Mouse (Mus musculus): ENCODE measurements around the gene Dis3l2.

Gene Dis3l2

DNA sequence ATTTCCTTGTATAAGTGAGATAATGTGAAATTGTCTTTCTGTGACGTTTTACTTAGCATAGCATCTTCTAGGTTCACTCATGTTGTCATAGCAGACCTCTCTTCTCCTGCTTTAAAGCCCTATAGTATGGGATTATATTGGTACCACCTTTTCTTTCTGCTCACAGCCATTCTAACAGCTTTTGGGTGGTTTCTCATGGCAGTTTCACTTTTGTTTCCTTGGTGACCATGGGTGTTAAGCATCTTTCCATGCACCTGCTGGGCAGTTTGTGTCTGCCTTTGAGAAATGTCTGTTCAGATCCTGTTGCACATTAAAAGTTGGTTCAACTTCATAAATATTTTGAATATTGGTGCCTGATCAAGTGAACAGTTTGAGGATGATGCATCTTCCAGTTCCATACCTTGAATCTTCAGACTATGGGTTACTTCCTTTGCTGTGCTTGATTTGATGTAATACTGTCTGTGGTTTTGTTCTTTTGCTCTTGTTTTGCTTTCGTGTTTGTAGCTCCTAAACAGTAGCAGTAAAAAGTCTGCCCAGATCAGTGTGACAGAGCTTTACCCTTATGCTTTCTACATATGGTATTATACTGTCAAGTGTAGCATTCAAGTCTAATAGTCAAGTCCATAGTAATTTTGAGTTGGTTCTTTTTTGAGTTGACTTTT is 29.7 kb downstream of the Dis3l2 start:
- no peak for DNase-seq (ENCODE audit: low spot score)

DNA sequence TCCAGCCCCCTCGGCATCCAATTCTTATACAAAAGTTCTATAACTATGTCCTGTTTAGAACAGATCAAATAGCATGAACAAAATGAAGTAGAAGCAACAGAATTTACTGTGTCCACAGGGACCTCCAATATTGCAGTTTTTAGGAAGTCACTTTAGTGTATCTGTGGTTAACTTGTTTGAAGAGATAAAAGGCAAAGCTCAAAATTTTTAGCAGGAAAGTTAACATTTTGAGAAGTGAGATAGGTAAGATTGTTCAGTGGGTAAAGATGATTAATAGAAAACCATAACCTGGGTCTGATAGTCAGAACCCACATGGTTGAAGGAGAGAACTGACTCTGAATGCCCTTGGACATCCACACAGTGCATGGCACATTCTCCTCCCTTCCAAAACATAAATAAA is 32.8 kb downstream of the Dis3l2 start:
- DNase-seq (ENCODE audit: low spot score): no peak

DNA sequence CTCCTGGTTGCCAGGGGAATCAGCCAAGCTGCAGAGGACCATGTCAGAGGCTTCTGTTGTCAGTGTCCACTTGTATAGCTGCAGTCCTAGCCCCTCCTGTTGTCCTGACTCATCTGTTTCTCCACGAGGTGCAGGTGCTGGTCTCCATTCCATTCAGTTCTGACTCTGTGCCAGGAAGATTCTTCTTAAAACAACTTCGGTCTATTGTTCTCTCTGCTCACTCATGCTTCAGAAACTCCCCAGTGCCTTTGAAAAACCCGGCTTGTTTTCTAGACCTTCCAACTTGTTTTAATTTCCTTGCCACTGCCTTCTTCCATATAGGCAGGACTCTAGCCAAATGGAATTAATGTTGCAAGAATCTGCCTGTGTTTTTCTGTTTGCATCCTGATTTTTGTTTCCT is 39.3 kb downstream of the Dis3l2 start:
- no peak for DNase-seq (ENCODE audit: low spot score)

DNA sequence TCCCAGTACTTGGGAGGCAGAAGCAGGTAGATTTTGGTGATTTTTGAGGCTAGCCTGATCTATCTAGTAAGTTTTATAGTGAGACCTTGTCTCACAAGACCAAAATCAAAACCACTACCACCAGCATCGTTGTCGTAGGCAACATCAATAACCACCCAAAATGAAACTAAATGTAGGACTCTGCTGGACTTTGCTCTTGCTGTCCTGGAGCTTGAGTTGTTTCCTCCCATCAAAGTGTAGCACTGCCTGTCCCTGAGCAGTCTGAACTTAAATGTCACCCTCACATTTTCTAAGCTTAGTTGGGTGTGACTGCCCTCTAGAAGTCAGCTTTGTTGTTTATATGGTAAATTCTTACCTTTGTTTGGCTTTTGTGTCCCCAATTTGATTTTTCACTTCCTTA is 43.4 kb downstream of the Dis3l2 start:
- DNase-seq (ENCODE audit: low spot score): no peak

DNA sequence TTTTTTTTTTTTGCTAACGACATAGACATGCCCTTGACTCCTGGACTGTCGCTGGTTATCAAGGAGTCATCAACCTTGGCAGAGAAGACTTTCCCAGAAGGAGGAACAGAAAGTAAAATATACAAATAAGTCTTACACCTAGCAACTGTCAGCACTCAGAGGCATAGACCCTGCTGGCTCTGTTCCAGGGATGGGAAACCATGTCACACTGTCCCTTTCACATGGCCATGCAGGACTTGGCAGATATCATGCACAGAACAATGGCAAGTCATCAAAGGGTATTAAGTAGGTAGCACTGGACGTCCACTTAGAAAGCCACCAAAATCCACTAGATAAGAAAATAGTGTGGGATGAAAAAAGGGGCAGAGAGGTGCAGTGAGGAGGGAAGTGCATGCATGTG is 46.5 kb downstream of the Dis3l2 start:
- DNase-seq (ENCODE audit: low spot score): no peak

DNA sequence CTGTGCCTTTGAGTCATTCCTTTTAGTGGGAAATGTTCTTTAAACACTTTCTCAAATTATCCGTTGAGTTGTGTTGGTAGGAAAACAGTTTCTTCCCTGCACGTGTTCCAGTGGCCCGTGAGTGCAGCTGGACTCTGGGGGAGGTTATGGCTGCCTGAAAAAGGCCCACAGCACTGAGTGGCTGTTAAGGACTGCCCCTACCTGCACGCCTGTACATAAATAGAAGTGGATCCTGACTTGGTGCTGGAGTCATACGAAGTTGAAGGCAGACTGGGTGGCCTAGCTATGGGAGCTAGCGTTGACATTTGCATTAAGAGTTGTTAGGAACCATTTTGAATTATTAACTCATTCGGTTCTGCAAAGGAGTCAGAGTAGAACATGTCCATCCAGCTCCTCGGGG is 49.8 kb downstream of the Dis3l2 start:
- DNase-seq (ENCODE audit: low spot score): no peak

DNA sequence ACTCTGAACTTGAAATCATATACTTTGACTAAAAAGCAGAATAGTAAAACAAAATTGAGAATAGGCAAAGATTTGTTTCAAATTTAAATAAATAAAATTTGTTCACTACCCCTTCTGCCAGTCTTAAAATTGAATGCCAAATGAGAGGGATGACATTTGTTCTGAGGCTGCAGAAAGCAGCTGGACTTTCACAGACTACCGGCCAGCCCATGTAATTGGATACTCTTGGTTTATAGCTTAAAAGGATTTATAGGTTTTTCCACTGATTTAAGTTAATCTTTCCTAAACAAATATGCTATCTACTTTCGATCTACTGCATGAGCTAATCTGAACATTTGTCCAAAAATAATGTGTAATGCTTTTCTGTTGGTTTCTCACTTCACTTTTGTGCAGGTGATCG is 50.7 kb downstream of the Dis3l2 start:
- no peak for DNase-seq (ENCODE audit: low spot score)

DNA sequence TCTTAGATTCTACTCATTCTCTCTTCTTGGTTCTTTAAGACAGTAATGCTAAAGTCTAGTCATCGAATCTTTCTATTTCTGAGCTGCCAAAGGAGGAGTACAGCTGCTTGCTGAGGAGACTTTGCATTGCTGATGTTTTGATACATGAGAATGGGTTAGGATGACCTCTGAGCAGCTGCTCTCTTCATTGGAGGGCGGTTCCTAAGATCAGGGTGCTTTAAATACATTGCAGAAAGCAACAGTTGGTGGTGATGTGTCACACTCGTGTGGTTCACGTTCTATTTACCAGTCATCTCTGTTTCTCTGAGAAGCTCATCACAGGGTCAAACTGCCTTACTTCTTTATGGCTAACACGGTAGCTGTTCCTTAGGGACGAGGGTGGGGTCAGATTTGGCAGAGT is 54.5 kb downstream of the Dis3l2 start:
- DNase-seq (ENCODE audit: low spot score): no peak

DNA sequence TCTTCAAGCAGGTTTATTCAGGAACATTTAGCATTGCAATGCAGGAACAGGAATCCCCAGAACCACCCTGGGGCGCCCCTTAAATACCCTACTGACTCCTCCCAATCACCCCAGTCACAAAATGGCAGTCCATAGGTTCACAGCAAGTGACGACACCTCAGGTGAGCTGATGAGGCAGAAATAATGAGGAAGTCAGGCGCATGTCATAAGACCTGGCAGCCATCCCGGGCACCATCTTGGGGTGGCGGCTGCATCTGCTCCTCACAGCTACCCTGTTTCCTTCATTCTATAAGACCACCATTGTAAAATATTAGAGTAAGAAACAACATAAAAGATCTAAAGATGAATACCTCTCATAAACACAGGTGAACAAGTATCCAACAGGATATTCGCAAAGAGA is 58.6 kb downstream of the Dis3l2 start:
- DNase-seq (ENCODE audit: low spot score): no peak

DNA sequence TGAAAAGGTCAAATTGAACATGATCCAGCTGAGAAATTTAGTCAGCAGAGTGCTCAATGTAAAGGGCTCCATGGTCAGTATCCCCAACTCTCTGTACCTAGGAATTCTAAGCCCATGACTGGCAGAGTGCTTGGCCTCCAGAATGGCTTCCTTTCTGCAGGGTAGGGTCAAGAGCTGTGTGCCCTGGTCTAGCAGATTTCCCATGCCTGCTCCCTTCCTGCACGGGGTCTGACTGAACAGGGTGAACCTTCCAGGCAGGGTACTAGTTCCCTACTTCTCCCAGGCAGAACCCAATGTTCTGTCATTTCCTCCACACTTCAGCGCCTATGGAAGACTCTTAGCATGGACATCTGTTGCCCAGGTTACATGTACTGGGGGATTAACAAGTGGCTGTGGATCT is 97.6 kb downstream of the Dis3l2 start:
- DNase-seq (ENCODE audit: low spot score): no peak

DNA sequence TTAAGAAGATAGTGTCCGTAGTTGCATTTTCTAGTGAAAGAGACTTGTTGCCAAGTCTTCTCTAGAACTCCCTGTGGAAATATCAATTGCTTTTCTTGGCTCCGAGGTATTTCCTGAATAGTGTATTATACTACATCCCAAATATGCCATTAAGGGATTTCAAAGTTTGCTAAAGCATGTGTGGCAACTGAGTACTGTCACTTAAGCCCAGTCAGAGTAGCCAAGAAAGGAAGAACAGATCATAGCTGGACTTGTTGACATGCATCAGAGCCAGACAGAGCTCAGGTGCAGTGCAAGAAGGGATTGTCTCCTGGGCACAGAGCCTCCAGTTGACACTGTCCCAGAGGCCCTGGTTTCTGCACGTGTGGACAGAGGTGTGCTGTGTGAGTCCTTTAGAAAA is 108.1 kb downstream of the Dis3l2 start:
- DNase-seq (ENCODE audit: low spot score): no peak

DNA sequence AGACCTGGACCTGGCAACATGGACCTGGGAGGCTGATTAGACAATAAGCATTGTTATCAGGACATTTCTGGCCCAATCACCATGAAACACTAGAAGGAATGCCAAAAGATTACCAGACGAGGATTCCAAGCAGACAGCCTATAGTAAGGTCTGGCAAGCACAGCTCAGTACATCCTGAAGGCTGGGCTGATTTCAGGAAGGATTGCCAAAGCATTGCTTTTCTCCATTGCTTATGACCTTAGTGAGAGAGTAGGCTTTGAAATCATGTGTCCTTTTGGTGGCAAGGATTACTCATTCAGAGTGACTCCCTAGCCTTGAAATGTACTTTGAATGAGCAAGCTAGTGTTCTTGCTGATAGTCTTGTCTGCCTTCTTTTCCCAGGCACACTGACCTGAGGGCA is 118.7 kb downstream of the Dis3l2 start:
- no peak for DNase-seq (ENCODE audit: low spot score)

DNA sequence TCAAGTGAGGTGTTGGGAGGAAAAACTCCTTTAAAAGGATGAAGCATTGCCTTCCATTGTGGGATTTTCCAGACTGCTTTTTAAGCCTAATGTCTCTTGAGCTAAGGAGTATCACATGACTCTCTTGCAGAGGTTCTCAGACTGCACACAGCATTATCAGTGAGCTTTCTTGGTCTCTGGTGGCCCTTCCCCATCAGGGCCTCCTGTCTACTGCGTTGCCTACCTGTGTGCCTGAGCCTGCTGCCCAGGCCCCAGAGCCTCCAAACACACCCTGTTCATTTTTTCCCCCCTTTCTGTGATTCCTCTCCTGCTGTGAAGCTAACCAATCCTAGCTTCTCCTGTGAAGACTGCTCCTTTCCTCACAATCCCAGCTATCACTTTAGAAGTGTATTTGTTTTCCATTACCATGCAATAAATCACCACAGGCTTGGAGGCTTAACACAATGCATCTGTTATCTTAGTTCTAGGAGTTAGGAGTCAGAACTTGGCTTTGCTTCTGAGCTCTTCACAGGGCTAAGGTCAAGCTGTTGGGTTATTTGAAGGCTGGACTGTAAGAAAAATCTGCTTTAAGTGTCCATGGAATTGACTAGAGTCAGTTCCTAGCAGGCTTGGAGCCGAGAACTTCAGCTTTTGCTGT is 130.9 kb downstream of the Dis3l2 start:
- DNase-seq (ENCODE audit: low spot score): no peak

DNA sequence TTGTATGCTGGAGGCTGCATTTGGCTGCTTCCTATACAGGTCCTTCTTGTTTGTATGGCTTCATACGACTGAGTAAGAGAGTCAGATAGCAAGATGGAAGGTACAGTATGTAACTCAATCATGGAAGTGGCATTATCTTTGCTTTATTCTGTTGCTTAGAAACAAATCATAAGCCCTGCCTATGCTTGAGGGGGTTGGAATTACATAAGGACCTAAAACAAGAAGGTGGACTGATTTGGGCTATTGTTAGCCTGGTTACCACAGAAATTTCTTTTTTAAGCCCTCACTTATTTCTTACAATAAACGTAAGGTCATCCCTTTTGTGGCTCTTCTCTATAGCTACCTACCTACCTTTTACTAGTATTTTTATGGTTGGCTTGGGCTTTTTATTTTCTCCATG is 131.4 kb downstream of the Dis3l2 start:
- DNase-seq (ENCODE audit: low spot score): no peak

DNA sequence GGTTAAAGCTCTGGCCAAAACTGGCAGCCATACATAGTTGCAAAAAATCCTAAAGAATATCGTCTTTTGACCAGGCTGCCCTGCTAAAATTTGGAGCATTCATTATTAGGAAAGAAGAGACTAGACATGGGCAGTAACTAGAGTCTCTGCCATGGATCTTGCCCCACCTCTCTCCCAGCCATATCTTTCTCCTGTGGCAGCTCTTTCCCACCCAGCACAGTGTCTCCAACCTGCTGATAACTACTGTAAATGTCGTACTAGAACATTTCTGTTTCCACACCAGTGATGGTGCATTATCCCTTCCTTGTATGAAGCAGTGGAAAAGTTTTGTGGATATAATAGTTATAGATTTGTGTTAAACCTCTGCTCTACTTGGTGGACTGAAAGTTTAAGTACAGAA is 147.1 kb downstream of the Dis3l2 start:
- no peak for DNase-seq (ENCODE audit: low spot score)

DNA sequence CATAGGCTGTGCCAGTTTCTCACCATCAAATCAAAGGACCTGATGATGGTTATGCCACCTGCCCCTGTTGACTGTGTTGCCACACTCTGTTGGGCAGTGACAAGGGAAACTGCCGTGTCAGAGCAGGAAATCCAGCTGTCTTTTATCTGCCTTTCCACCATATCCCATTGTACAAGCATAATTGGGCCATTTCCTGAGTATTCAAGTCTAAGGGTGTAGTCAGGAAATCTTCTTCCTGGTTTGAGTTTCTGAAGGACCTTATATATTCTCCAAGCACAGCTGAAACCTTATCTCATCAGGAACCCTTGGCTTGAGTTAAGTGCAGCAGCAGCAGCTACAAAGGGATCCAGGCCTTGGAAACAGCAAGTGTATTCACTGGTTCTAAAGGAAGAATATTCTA is 155.3 kb downstream of the Dis3l2 start:
- no peak for DNase-seq (ENCODE audit: low spot score)

DNA sequence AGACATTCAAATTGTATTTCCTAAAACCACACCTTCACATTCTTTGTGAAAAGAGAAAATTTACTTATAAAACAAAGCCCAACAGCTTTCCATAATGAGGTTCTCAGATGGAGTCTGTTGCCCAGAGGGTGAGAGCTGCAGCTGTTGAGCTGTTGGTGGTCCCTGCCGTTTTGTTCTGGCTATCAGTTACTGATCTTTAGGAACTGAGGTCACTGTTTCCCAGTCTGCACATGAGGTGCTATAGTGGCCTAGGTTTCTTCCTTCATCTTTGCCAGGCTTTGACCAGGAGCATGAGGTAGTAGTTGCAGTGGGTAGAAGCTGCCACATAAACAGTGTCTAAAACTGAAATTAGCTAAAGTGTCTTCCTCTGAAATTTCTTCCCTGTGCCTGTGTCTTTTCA is 155.8 kb downstream of the Dis3l2 start:
- DNase-seq (ENCODE audit: low spot score): no peak

DNA sequence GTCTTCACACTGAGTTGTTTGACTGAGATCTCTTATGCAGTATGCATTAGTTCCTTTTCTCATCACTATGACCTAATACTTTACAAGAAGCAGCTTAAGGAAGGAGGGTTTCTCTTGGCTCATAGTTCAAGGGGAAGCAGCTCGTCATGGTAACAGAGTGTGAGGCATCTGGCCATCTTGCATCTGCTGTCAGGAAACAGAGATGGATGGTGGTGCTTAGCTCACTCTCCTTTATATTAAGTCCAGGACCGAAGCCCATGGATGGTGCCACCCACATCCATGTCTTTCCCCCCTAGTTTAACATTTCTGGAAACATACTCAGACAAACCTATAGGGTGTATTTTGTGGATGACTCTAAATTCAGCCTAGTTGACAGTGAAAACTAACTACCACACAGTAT is 170.1 kb downstream of the Dis3l2 start:
- no peak for DNase-seq (ENCODE audit: low spot score)

DNA sequence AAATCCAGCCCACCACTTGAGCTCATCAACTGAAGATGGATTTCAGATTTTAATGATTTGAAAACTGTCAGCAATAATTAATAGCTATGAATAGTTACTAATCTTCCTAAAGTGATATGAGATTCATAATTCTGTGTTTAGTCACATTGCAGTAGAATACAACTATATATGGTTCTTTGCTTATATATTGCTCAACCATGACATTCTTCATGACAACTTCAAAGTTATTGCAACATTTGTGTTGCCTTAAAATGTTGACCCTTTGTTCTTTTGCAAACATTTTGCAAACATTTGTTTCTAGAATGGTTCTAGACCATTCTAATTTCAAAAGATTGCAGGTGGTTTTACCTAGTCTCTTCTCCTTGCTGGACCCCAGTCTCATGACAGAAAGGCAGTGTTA is 175.1 kb downstream of the Dis3l2 start:
- DNase-seq (ENCODE audit: low spot score): no peak

DNA sequence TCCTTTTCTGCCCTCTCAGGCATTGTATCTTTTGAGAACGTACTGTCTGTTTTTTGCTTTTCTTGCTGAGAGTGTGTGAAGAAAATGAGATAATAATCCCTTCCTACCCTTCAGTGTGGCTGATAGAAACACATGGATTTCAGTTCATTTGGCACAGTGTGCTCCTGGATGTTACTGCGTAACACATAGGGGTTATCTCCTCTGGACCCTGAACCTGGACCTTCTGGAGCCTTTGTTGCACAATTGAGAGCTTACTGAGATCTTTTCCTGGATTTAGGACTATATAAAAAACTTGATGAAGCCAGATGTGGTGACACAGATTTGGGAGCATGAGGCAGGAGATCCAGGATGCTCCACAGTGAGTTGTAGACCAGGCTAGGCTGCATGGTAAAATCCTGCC is 175.9 kb downstream of the Dis3l2 start:
- DNase-seq (ENCODE audit: low spot score): no peak

DNA sequence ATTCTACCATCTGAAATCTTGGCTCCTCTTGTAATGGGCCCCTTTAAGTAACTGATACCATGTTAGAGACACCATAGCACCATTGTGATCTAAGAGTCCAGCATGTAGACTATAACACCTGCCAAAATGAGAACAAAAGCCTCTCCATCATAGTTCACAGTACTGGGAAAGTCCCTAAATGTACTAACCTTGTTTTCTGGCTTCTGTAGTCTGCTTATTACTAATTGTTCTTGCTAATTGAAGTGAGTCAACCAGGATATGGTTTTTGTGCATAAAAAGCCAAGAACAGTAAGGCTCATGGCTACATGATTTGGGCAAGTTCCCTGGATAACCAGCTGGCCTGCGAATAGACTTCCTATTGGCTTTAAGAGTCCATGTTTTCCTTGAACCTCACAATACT is 183.5 kb downstream of the Dis3l2 start:
- no peak for DNase-seq (ENCODE audit: low spot score)

DNA sequence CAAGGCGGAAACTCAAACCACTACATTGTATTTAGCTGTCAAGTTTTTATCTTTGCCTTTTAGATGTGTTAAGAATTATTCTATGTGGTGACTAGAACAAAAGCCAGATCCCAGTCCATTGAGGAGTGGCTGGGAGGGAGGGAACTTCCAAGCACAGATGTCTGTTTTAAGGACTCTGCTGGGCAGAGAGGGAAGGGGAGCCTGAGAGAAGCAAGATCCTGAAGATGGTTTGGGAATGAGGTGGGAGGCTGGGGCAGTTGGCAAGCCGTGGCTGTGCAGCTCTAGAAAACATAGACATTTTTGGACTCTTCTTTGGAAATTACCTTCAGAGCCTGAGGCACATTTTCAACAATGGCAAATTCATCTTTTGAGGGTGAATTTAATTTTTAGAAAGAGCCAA is 208.9 kb downstream of the Dis3l2 start:
- no peak for DNase-seq (ENCODE audit: low spot score)

DNA sequence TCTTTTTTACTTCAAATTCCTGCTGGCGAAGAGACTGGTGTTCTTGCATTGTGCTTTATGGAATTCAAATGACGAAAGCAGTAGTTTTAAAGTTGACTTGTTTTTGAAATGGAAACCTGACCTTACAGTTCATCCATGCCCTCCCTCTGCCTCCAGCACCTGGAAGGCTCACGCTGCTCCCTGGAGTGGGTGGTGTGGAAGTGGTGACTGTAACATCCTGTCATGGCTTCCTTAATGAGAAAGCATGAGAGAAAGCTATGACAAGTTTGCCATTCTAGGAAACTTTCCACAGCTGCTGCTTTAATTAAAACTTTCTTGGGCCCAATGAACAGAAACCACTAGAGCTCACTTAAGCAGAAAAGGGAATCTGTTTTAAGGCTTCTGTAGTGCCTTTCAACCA is 210.3 kb downstream of the Dis3l2 start:
- DNase-seq (ENCODE audit: low spot score): no peak

DNA sequence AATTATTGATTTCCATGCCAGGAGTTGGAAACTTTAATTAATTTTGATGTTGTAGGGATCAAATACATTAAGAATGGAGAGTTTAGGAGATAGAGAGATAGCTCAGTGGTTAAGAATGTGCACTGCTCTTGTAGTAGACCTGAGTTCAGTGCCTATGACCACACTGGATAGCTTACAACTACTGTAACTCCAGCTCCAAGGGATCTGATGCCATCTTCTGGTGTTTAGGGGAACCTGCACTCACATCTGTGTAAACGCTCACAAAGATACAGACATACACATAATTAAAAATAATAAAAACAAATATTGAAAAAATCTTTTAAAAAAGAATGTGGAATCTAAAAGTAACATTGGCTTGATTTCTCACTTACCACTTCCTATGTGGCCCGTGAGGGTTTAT is 211.1 kb downstream of the Dis3l2 start:
- no peak for DNase-seq (ENCODE audit: low spot score)
